Mouse (Mus musculus) kidney, adult 10 weeks (tissue): ENCODE measurements around the gene Cd46. TPM values are rescaled to one million over a fixed set of nuclear protein-coding genes. Genes with fewer than 3 reads are reported as not detected.

Experiments used
- polyA plus RNA-seq: library from polyadenylated mRNA; stranded (reverse); fragments of 350-450 nt; fragmentation: Illumina TruSeq; extraction: RNeasy Lipid Tissue Mini Kit (QIAGEN cat#74804); gene quantifications from one replicate; pipeline ENCODE4 v1.2.3, GENCODE M21; 2014; ENCODE audit warnings: low read depth, low replicate concordance

Gene Cd46
- polyA plus RNA-seq: 3.0 TPM

GRCm38 (mm10) chr1:195092220-195092720 lies at the start of gene Cd46:
TSS of gene Cd46 (minus strand) at chr1:195092249.

GRCm38 (mm10) chr1:195130953-195131674 lies 39.1 kb upstream of the Cd46 start, which contains the start of gene Cr1l:
TSS of gene Cr1l (minus strand) at chr1:195131586.

Other genes with a start within 250 kb of the Cd46 start
- 63.9 TPM for gene Cd34, start 153.4 kb downstream of the Cd46 start, polyA plus RNA-seq
- gene Cr1l, start 39.3 kb upstream of the Cd46 start, polyA plus RNA-seq: 178 TPM
- gene Cr2, start 84.5 kb upstream of the Cd46 start, polyA plus RNA-seq: 4.6 TPM